Comparison of ENCODE assay signal across 11 mouse cellular contexts in genomic region chr10:118132993-118133392, GRCm38 (mm10). TPM values are rescaled to one million over a fixed set of nuclear protein-coding genes. Genes with fewer than 3 reads are reported as not detected.
A peak's percentile ranks its signal among the peaks of the same experiment; 100 is the strongest.
DNase-seq lines count a peak whose midpoint lies in the region; ATAC-seq and TF ChIP-seq lines count a peak whose summit lies in the region.
"Had no signal": no experiment of that assay in that cellular context is flagged by ENCODE, and none has a peak within 500 bp of the region (broad histone marks: within the 10 kb centered on the region; RNA-seq: fewer than 3 reads in every experiment).

No protein-coding gene starts in this region.

- H3K9me3 ChIP-seq in heart, embryonic 11.5 days (replicated peaks; ENCODE audit: control insufficient read depth, low read length) = no peaks in the 10 kb centered on the region
- H3K9me3 ChIP-seq in limb, embryonic 13.5 days = no peaks in the 10 kb centered on the region
- H3K9me3 ChIP-seq: limb, embryonic 15.5 days had no signal

- TF ChIP-seq POLR2A in testis, adult 2 months (IDR thresholded peaks at IDR 0.05; ENCODE audit: control insufficient read depth, low read depth, low read length) = no peak

- H3K4me3 ChIP-seq in heart, embryonic 11.5 days (ENCODE audit: low read depth, low read length) = no peak overlapping the region
- H3K4me3 ChIP-seq in testis, adult 2 months (ENCODE audit: control insufficient read depth, low read depth, low read length) = peak overlapping the region; percentile 18; the same call in 1 of the 2 replicates
- peak overlapping the region; percentile 8; the same call in 1 of the 2 replicates for H3K4me3 ChIP-seq in limb, embryonic 13.5 days
- H3K4me3 ChIP-seq: limb, embryonic 15.5 days had no signal

- intact Hi-C loops in heart, postnatal 36 days (cut with DNase I) = no loop called here

- no peaks in the 10 kb centered on the region for H3K4me1 ChIP-seq in heart, embryonic 11.5 days (ENCODE audit: control insufficient read depth, insufficient read depth, low read length)
- peaks cover 13% of the 10 kb centered on the region for H3K4me1 ChIP-seq in testis, adult 2 months (ENCODE audit: control insufficient read depth, insufficient read depth, low read length)
- no peaks in the 10 kb centered on the region for H3K4me1 ChIP-seq in limb, embryonic 13.5 days
- H3K4me1 ChIP-seq: limb, embryonic 15.5 days had no signal

- H3K27me3 ChIP-seq in heart, embryonic 11.5 days (ENCODE audit: control insufficient read depth, insufficient read depth, low read length) = no peaks in the 10 kb centered on the region
- H3K27me3 ChIP-seq in testis, adult 2 months (ENCODE audit: control insufficient read depth, insufficient read depth, low read length) = no peaks in the 10 kb centered on the region
- H3K27me3 ChIP-seq in limb, embryonic 13.5 days = peaks cover 19% of the 10 kb centered on the region

- H3K27ac ChIP-seq in heart, embryonic 11.5 days (ENCODE audit: low read depth, low read length) = no peak overlapping the region
- no peak overlapping the region for H3K27ac ChIP-seq in testis, adult 2 months (ENCODE audit: control insufficient read depth, insufficient read depth, low read depth, low read length)
- no peak overlapping the region for H3K27ac ChIP-seq in limb, embryonic 13.5 days
- H3K27ac ChIP-seq: limb, embryonic 15.5 days had no signal

- no peak overlapping the region for H3K9ac ChIP-seq in heart, embryonic 11.5 days (ENCODE audit: low read depth, low read length)
- H3K9ac ChIP-seq in limb, embryonic 13.5 days = no peak overlapping the region
- H3K9ac ChIP-seq: limb, embryonic 15.5 days had no signal

- no peaks in the 10 kb centered on the region for H3K36me3 ChIP-seq in heart, embryonic 11.5 days (ENCODE audit: control insufficient read depth, insufficient read depth, low read length)
- no peaks in the 10 kb centered on the region for H3K36me3 ChIP-seq in testis, adult 2 months (ENCODE audit: control insufficient read depth, insufficient read depth, low read length)
- H3K36me3 ChIP-seq in limb, embryonic 13.5 days = no peaks in the 10 kb centered on the region
- H3K36me3 ChIP-seq: limb, embryonic 15.5 days had no signal

- DNase-seq in heart, postnatal 36 days = no peak
- no peak for DNase-seq in testis, postnatal 10 days (ENCODE audit: low spot score)
- DNase-seq in adrenal gland, adult (ENCODE audit: inconsistent age in 2 of 2, low spot score in 1 of 2) = no peak
- no peak for DNase-seq in layer of hippocampus, postnatal 14 days (ENCODE audit: low spot score in 2 of 2)
- DNase-seq: cerebellum, adult 8-10 months; kidney, postnatal 25 days had no signal

- H3K4me2 ChIP-seq in heart, embryonic 11.5 days = peak overlapping the region; percentile 33; the same call in 1 of the 2 replicates
- H3K4me2 ChIP-seq in limb, embryonic 13.5 days (replicated peaks) = peak overlapping the region; percentile 39
- H3K4me2 ChIP-seq: limb, embryonic 15.5 days had no signal

- ATAC-seq in heart, embryonic 11.5 days (replicated peaks; ENCODE audit: insufficient number of reproducible peaks, low FRiP score, low TSS enrichment) = no peak
- no peak for ATAC-seq in limb, embryonic 13.5 days (ENCODE audit: low FRiP score, low read depth)
- no peak for ATAC-seq in megakaryocyte-erythroid progenitor cell, adult 5-6 weeks (replicated peaks; ENCODE audit: low FRiP score, low TSS enrichment, poor library complexity, severe bottlenecking)

- 58% methylated on average over 6 of the region's 6 CpGs for WGBS in heart, embryonic 11.5 days (ENCODE audit: insufficient replicate concordance)
- WGBS in limb, embryonic 13.5 days = 59% methylated on average over 6 of the region's 6 CpGs

- no peak for TF ChIP-seq CTCF in testis, adult 2 months (IDR thresholded peaks at IDR 0.05; ENCODE audit: control insufficient read depth, insufficient read depth, insufficient replicate concordance, low read depth, low read length)

RNA-seq across cellular contexts. Expression of gene Mdm1, which starts 8.6 kb away (rescaled TPM):
- 17.2 and 19.0 TPM in 2 replicates for polyA plus RNA-seq in heart, embryonic 11.5 days (2014; fragmentation: Nextera tagmentation; extraction: Ambion mirVana)
- total RNA-seq in heart, postnatal 36 days (2021) = 1 to 10 TPM; 4.3 to 6.1 TPM
- 45.0 and 52.4 TPM in 2 replicates for polyA plus RNA-seq in testis, adult 2 months (2012; rRNA removed)
- 37.6 and 38.9 TPM in 2 replicates for polyA plus RNA-seq in limb, embryonic 13.5 days (2015; fragmentation: Nextera tagmentation; extraction: Ambion mirVana)
- total RNA-seq in megakaryocyte-erythroid progenitor cell, adult 5-6 weeks (2014; fragmentation: Nextera tagmentation) = 10.9 and 13.6 TPM in 2 replicates
- total RNA-seq in megakaryocyte-erythroid progenitor cell, adult 5-6 weeks (2017) = 25.2 and 29.6 TPM in 2 replicates
- total RNA-seq in layer of hippocampus, postnatal 14 days (2021) = 10 to 100 TPM; 11.0 to 13.1 TPM
